Mouse (Mus musculus) brain, embryonic 14.5 days (tissue): Measurements from ENCODE around the gene Lrp2.

ENCODE experiments used
- CTCF ChIP-seq: fragments of 200-500 bp; IDR thresholded peaks from 2 replicates; pipeline ENCODE4 v1.5.1; 2012; ENCODE audit warnings: inconsistent platforms, mild to moderate bottlenecking, moderate library complexity, borderline replicate concordance; ENCODE audit not compliant: insufficient read depth, insufficient read length; ENCODE audit errors: extremely low read depth
- POLR2A ChIP-seq: fragments of 200-500 bp; IDR thresholded peaks from 2 replicates; pipeline ENCODE4 v1.6.1; 2012; ENCODE audit warnings: mild to moderate bottlenecking, inconsistent platforms, borderline replicate concordance; ENCODE audit not compliant: poor library complexity, insufficient read depth, insufficient read length, severe bottlenecking; ENCODE audit errors: extremely low read depth

DNA sequence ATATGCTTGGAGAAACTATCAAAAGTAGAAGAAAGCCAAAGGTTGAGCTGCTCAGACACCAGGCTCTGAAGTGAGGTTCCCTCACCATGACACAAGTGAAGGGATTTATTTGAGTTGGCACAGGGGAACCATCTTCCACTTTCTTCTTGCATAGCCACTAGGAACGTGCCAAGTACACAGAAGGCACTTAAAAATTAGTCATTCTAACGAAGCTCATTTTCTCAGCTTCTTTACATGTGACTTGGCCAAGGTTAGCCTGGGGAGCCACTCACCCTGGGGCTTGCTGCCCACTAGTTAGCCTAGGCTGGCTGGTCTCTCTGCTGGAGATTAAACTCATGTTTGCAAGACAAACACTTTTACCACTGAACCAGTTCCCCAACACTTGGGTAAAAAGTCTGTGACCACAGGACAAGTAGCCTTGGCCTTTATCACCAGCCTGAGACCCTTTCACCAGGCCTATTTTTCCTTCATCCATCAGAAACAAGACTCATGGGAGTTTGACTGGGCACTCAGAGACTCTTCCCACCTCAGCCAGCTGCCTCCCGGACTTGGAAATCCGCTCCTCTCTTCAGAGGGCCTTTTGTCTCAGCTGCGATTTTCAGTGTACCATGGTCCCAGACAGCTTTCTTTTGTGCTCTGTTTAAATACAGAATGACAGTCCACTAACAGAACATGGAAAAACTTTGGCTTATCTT lies 12.7 kb downstream of the Lrp2 start:
- TF ChIP-seq POLR2A (no peak), CTCF (no peak)
